Mouse (Mus musculus) lung, postnatal 0 days (tissue): ENCODE results near the gene Krt39.

Experiments
- CTCF ChIP-seq: IDR thresholded peaks from 2 replicates; pipeline ENCODE4 v1.5.1; 2016; ENCODE audit warnings: antibody characterized with exemption, mild to moderate bottlenecking
- EP300 ChIP-seq: IDR thresholded peaks from 2 replicates; pipeline ENCODE4 v1.6.1; 2016; ENCODE audit warnings: antibody characterized with exemption, mild to moderate bottlenecking, control low read depth

DNA sequence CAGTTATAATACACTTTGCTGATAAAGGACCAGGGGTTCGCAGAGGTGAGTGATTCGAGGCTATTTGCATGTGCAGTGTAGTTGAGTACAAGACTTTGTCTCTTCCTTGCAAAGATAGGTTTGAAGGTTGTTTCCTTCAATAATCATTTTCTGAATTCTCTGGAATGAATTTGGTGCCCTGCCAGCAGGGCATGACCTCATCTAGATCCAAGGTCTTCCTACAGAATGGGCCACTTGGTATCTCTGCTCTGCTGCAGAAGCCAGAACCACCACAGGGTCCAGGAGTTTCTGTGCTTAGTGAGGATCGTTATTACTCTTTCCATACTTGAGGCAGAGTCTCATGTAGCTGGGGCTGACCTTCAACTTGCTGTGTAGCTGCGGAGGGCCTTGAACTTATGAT, 26.4 kb downstream of the Krt39 start:
- TF ChIP-seq EP300 (no peak), CTCF (no peak)
